Mouse (Mus musculus) embryo, embryonic 9.5 days (tissue): ENCODE data around the gene Gigyf2.
A peak's percentile ranks its signal among the peaks of the same experiment; 100 is the strongest.
"Not testable (repeated sequence)": the region's sequence is repeated elsewhere in the genome, so short reads cannot be mapped to it uniquely, and the experiment has no call there.

Source experiments
- DNase-seq: peaks from one replicate; pipeline ENCODE4 v3.0.0-alpha.2; 2017; ENCODE audit errors: extremely low spot score

Gigyf2 gene

GRCm38 (mm10) chr1:87447183-87448104 is 120.6 kb downstream of the Gigyf2 start:
- DNase-seq = peak; percentile 59

- no peak for DNase-seq
These were observed 122.6 kb downstream of the Gigyf2 start for GRCm38 (mm10) chr1:87449432-87449831.

GRCm38 (mm10) chr1:87456425-87456824 is 129.6 kb downstream of the Gigyf2 start:
- no peak for DNase-seq

- no peak for DNase-seq
These were observed 131.2 kb downstream of the Gigyf2 start for GRCm38 (mm10) chr1:87458045-87458444.

- not testable (repeated sequence) for DNase-seq
These were observed 133.1 kb downstream of the Gigyf2 start for GRCm38 (mm10) chr1:87459856-87460255.

GRCm38 (mm10) chr1:87467469-87467868 is 140.7 kb downstream of the Gigyf2 start:
- no peak for DNase-seq

- DNase-seq = peak; percentile 3
These were observed 141.5 kb downstream of the Gigyf2 start for GRCm38 (mm10) chr1:87468321-87468720.

- not testable (repeated sequence) for DNase-seq
These were observed 143.2 kb downstream of the Gigyf2 start, which contains the start of gene Snorc for GRCm38 (mm10) chr1:87469971-87470370. Snorc (plus strand) TSS chr1:87470271.

- DNase-seq = no peak
These were observed 145.1 kb downstream of the Gigyf2 start for GRCm38 (mm10) chr1:87471914-87472313.

- no peak for DNase-seq
These were observed 145.8 kb downstream of the Gigyf2 start for GRCm38 (mm10) chr1:87472576-87472975.

GRCm38 (mm10) chr1:87475076-87475895 is 148.5 kb downstream of the Gigyf2 start:
- DNase-seq = peak; percentile 28

GRCm38 (mm10) chr1:87482546-87482945 is 155.7 kb downstream of the Gigyf2 start:
- no peak for DNase-seq

GRCm38 (mm10) chr1:87486386-87486785 is 159.6 kb downstream of the Gigyf2 start:
- DNase-seq = no peak

- no peak for DNase-seq
These were observed 165.5 kb downstream of the Gigyf2 start for GRCm38 (mm10) chr1:87492285-87492684.

- DNase-seq = no peak
These were observed 166.7 kb downstream of the Gigyf2 start for GRCm38 (mm10) chr1:87493542-87493941.
